Mouse (Mus musculus) heart, adult 2 months (tissue): ENCODE data around the gene Timm8b. TPM values are rescaled to one million over a fixed set of nuclear protein-coding genes. Genes with fewer than 3 reads are reported as not detected.
A peak's percentile ranks its signal among the peaks of the same experiment; 100 is the strongest.

ENCODE experiments used
- DNase-seq, 2 experiments: peaks; one replicate each; pipeline ENCODE4 v3.0.0; 2021
- H3K27ac ChIP-seq: fragments of 200-600 bp; 2 replicates; pipeline ENCODE4 v1.8.1; 2022
- H3K27me3 ChIP-seq: fragments of 200-500 bp; 2 replicates; pipeline ENCODE4 v1.6.1; 2012; ENCODE audit warnings: mild to moderate bottlenecking, low read length, inconsistent platforms, mixed read lengths; ENCODE audit not compliant: control insufficient read depth, insufficient read depth
- H3K36me3 ChIP-seq: fragments of 200-500 bp; 2 replicates; pipeline ENCODE4 v1.6.1; 2012; ENCODE audit warnings: low read length, inconsistent platforms; ENCODE audit not compliant: control insufficient read depth, insufficient read depth
- H3K4me1 ChIP-seq: fragments of 200-500 bp; 2 replicates; pipeline ENCODE4 v1.6.1; 2011; ENCODE audit warnings: low read length; ENCODE audit not compliant: control insufficient read depth, insufficient read depth
- H3K4me3 ChIP-seq: fragments of 200-600 bp; 2 replicates; pipeline ENCODE4 v1.8.1; 2022
- H3K79me2 ChIP-seq: fragments of 200-500 bp; replicated peaks from 2 replicates; pipeline ENCODE4 v1.6.1; 2012; ENCODE audit warnings: mild to moderate bottlenecking, inconsistent platforms, low read length, moderate library complexity, mixed read lengths; ENCODE audit not compliant: control insufficient read depth, insufficient read depth
- H3K9ac ChIP-seq: fragments of 200-500 bp; 2 replicates; pipeline ENCODE4 v1.6.1; 2012; ENCODE audit warnings: low read depth, mild to moderate bottlenecking, control low read depth, inconsistent platforms, low read length, mixed read lengths
- CTCF ChIP-seq: fragments of 200-600 bp; IDR thresholded peaks from 2 replicates; pipeline ENCODE4 v1.8.1; 2022; ENCODE audit warnings: antibody characterized with exemption, mild to moderate bottlenecking, moderate library complexity
- EP300 ChIP-seq: fragments of 200-500 bp; IDR thresholded peaks from 2 replicates; pipeline ENCODE4 v1.6.1; 2011; ENCODE audit warnings: low read depth, low read length, control low read depth; ENCODE audit not compliant: insufficient read depth
- POLR2A ChIP-seq: fragments of 200-500 bp; IDR thresholded peaks from 2 replicates; pipeline ENCODE4 v1.6.1; 2011; ENCODE audit warnings: mild to moderate bottlenecking, low read depth, low read length, control low read depth; ENCODE audit not compliant: insufficient read depth
- WGBS: fragments of 180-500 bp; shearing (Covaris S2); methylation state at CpG from one replicate; pipeline ENCODE4 v1.1.7; 2018; 5-methylcytosine and 5-hydroxymethylcytosine counted together
- intact Hi-C: fragments of 180-260 bp; cut with DNase I; formaldehyde crosslinking; loops from one replicate; pipeline ENCODE4 v1.15.1; 2025
- polyA plus RNA-seq: library from polyadenylated mRNA; depleted of rRNA; stranded (reverse); fragments of >200 nt; gene quantifications from 2 replicates; pipeline ENCODE4 v1.2.3, GENCODE M21; 2012
- total RNA-seq, 2 experiments: library from RNA; stranded (reverse); gene quantifications; 2 replicates each; pipeline ENCODE4 v1.2.3; 2021

Gene Timm8b
- total and polyA plus RNA-seq, 3 experiments, result 251 to 294 (median 289) TPM

GRCm38 (mm10) chr9:50594794-50595417 is 8.8 kb upstream of the Timm8b start:
- 71% methylated on average over 12 of the region's 12 CpGs for WGBS
- no peaks in the 10 kb centered on the region for H3K27me3 ChIP-seq
- H3K9ac ChIP-seq, result no peak overlapping the region
- H3K4me3 ChIP-seq, result no peak overlapping the region
- no peak for DNase-seq
- intact Hi-C loops, result loop anchor here (10.0 kb wide), 1 partner anchor 150 kb away; no protein-coding TSS in a partner anchor
- H3K27ac ChIP-seq, result no peak overlapping the region
- no peaks in the 10 kb centered on the region; the same call in 1 of the 2 replicates for H3K4me1 ChIP-seq
- H3K36me3 ChIP-seq, result peaks cover 3% of the 10 kb centered on the region
- H3K79me2 ChIP-seq, result no peaks in the 10 kb centered on the region
- TF ChIP-seq EP300, result no peak
- TF ChIP-seq CTCF, result no peak
- TF ChIP-seq POLR2A, result no peak

GRCm38 (mm10) chr9:50596973-50597372 is 6.7 kb upstream of the Timm8b start:
- intact Hi-C loops, result loop anchor here (10.0 kb wide), 1 partner anchor 152 kb away; no protein-coding TSS in a partner anchor
- peak in 1 of 2 experiments; percentile 26 for DNase-seq

GRCm38 (mm10) chr9:50601536-50601935 is 2.2 kb upstream of the Timm8b start:
- Histone ChIP-seq H3K4me3 (peak overlapping the region; percentile 92), H3K4me1 (peaks cover 10% of the 10 kb centered on the region), H3K27me3 (no peaks in the 10 kb centered on the region), H3K36me3 (peaks cover 8% of the 10 kb centered on the region), H3K9ac (no peak overlapping the region), H3K79me2 (peaks cover 2% of the 10 kb centered on the region; the same call in 1 of the 2 replicates), H3K27ac (peak overlapping the region; percentile 93)
- DNase-seq, result no peak
- TF ChIP-seq EP300 (no peak), POLR2A (no peak), CTCF (no peak)
- 52% methylated on average over 6 of the region's 6 CpGs for WGBS
- intact Hi-C loops, result loop anchor here (5.0 kb wide), 1 partner anchor 166 kb away; the partner anchor contains the start of gene Fdxacb1

More at GRCm38 (mm10) chr9:50596973-50597372, 6.7 kb upstream of the Timm8b start:
- Histone ChIP-seq H3K27me3 (no peaks in the 10 kb centered on the region), H3K4me3 (no peak overlapping the region), H3K36me3 (peaks cover 6% of the 10 kb centered on the region), H3K4me1 (peaks cover under 1% of the 10 kb centered on the region; the same call in 1 of the 2 replicates), H3K9ac (no peak overlapping the region), H3K27ac (no peak overlapping the region), H3K79me2 (no peaks in the 10 kb centered on the region)
- no peak for TF ChIP-seq EP300
- no peak for TF ChIP-seq CTCF
- no peak for TF ChIP-seq POLR2A
- WGBS, result 69% methylated on average over 8 of the region's 8 CpGs

GRCm38 (mm10) chr9:50602055-50602845 is 1.5 kb upstream of the Timm8b start:
- intact Hi-C loops, result loop anchor here (5.0 kb wide), 1 partner anchor 165 kb away; the partner anchor contains the start of gene Fdxacb1

GRCm38 (mm10) chr9:50603998-50604324 is 251 bp downstream of the Timm8b start:
- Histone ChIP-seq H3K36me3 (peaks cover 9% of the 10 kb centered on the region), H3K27me3 (no peaks in the 10 kb centered on the region), H3K27ac (peak overlapping the region; percentile 93), H3K79me2 (peaks cover 2% of the 10 kb centered on the region; the same call in 1 of the 2 replicates), H3K4me1 (peaks cover 10% of the 10 kb centered on the region), H3K9ac (peak overlapping the region; percentile 85), H3K4me3 (peak overlapping the region; percentile 92)
- no peak for DNase-seq
- intact Hi-C loops, result loop anchor here (1.0 to 5.0 kb wide), 3 partner anchors 10 to 163 kb away; partner anchors contain the start of genes Dlat and Fdxacb1
- WGBS, result under 1% methylated on average over 24 of the region's 24 CpGs
- TF ChIP-seq POLR2A (no peak; the same call in 1 of the 2 replicates), EP300 (no peak), CTCF (peak; percentile 45)

More at GRCm38 (mm10) chr9:50602055-50602845, 1.5 kb upstream of the Timm8b start:
- Histone ChIP-seq H3K4me1 (peaks cover 10% of the 10 kb centered on the region), H3K27ac (peak overlapping the region; percentile 93), H3K9ac (0 out of 2 replicates have a peak overlapping the region, but pooled peaks have one; percentile 15), H3K4me3 (peak overlapping the region; percentile 92), H3K27me3 (no peaks in the 10 kb centered on the region), H3K36me3 (peaks cover 8% of the 10 kb centered on the region), H3K79me2 (peaks cover 2% of the 10 kb centered on the region; the same call in 1 of the 2 replicates)
- TF ChIP-seq POLR2A, result no peak
- TF ChIP-seq CTCF, result no peak
- TF ChIP-seq EP300, result no peak
- no peak for DNase-seq
- 59% methylated on average over 7 of the region's 7 CpGs for WGBS
